Mouse (Mus musculus) left cerebral cortex, adult 9 months (tissue): ENCODE data around the gene Slc17a6.
"Not testable (repeated sequence)": the region's sequence is repeated elsewhere in the genome, so short reads cannot be mapped to it uniquely, and the experiment has no call there.

ENCODE experiments used
- DNase-seq, 2 experiments: peaks; one replicate each; pipeline ENCODE4 v3.0.0; 2022; ENCODE audit warnings: low spot score in 2 of 2

The Slc17a6 gene

DNA sequence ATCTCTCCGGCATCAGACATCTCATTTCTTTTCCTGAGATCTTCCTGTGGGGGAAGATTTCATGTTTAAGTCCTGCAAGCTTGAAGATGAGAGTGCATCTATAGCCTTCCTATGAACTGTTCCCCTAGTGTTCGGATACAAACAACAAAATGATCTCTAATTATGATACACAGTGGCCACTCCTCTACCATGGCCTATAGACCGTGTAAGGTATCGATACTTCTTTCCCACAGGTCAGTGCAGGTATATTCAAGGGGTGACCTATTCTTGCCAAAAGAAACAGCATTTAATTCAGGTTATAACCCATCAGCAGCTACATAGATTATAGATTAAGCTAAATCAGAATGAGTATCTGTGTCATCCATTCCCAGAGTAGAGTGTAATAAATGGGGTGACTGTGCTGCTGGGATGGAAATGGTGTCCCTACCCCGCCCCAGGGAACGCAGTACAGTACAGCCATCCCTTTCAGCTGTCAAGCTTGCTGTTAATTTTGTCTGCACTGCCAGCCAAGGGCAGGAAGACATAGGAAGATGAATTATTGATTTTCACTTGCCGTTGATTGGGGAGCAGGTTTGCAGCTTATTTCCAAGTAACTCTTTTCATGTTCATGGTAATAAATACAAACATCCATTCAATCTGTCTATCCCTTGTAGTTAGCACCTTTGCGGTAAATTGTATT, 71.9 kb downstream of the Slc17a6 start:
- DNase-seq = no peak

GRCm38 (mm10) chr7:51694452-51694851, 72.6 kb downstream of the Slc17a6 start:
- DNase-seq = no peak

- no peak for DNase-seq
These were observed 87.7 kb downstream of the Slc17a6 start for GRCm38 (mm10) chr7:51709508-51709907.

DNA sequence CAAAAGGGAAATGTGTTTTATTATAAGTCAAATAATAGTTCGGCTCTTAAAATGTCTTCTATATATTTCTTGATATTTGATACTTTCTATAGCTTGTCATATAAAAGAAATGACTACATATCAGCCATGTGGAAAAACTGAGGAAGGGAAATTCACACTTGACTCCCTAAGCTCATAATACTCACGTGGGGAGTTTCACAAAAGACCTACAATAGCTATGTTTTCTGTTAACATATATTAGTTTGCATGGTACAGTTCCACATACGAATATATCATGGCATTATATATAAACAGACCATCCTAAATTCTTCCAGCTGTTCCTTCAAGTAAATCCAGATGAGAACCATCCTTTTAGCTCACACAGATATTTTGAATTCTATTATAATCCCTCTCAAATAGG, 88.5 kb downstream of the Slc17a6 start:
- not testable (repeated sequence) for DNase-seq

- no peak for DNase-seq
These were observed 94.0 kb downstream of the Slc17a6 start for GRCm38 (mm10) chr7:51715771-51716170.
